Mouse (Mus musculus) MEL (cell line): ENCODE data around the gene Adcy4. TPM values are rescaled to one million over a fixed set of nuclear protein-coding genes. Genes with fewer than 3 reads are reported as not detected.

ENCODE experiments used
- DNase-seq: peaks from one replicate; pipeline ENCODE4 v3.0.0; 2011; ENCODE audit warnings: low read depth, low spot score
- H3K27ac ChIP-seq: 2 replicates; pipeline ENCODE4 v1.5.1; 2012; ENCODE audit warnings: low read depth, mild to moderate bottlenecking, control low read depth, low read length, moderate library complexity; ENCODE audit not compliant: control insufficient read depth
- H3K27me3 ChIP-seq, 2 experiments: fragments of 150-350 bp in 1 of 2; sonication (generic) in 1 of 2; 2 replicates each; pipeline ENCODE4 v1.6.1; 2012; ENCODE audit warnings: low read length in 2 of 2, mild to moderate bottlenecking in 2 of 2, improper control_type of control experiment in 1 of 2, moderate library complexity in 1 of 2; ENCODE audit not compliant: insufficient read depth in 2 of 2, control insufficient read depth in 1 of 2
- H3K36me3 ChIP-seq, 2 experiments: 2 replicates each; pipeline ENCODE4 v1.6.1; 2012 to 2014; ENCODE audit warnings: low read length in 2 of 2, improper control_type of control experiment in 1 of 2, inconsistent platforms in 1 of 2, mild to moderate bottlenecking in 1 of 2; ENCODE audit not compliant: insufficient read depth in 2 of 2, control insufficient read depth in 1 of 2
- H3K4me1 ChIP-seq, 2 experiments: fragments of 150-350 bp in 1 of 2; sonication (generic) in 1 of 2; 2 replicates each; pipeline ENCODE4 v1.6.1; 2012; ENCODE audit warnings: low read length in 2 of 2, improper control_type of control experiment in 1 of 2, mild to moderate bottlenecking in 1 of 2; ENCODE audit not compliant: insufficient read depth in 2 of 2, control insufficient read depth in 1 of 2
- H3K4me3 ChIP-seq, 2 experiments: fragments of 150-350 bp in 1 of 2; sonication (generic) in 1 of 2; 2 replicates each; pipeline ENCODE4 v1.5.1; 2012; ENCODE audit warnings: low read depth in 2 of 2, low read length in 2 of 2, mild to moderate bottlenecking in 2 of 2, moderate library complexity in 2 of 2, control low read depth in 1 of 2, improper control_type of control experiment in 1 of 2; ENCODE audit not compliant: control insufficient read depth in 1 of 2, insufficient read depth in 1 of 2
- H3K79me2 ChIP-seq: 2 replicates; pipeline ENCODE4 v1.6.1; 2012; ENCODE audit warnings: mild to moderate bottlenecking, low read length, moderate library complexity; ENCODE audit not compliant: control insufficient read depth, poor library complexity, insufficient read depth
- H3K9ac ChIP-seq: 2 replicates; pipeline ENCODE4 v1.6.1; 2012; ENCODE audit warnings: low read depth, mild to moderate bottlenecking, control low read depth, low read length, moderate library complexity; ENCODE audit not compliant: control insufficient read depth, poor library complexity, severe bottlenecking
- H3K9me3 ChIP-seq: fragments of 150-350 bp; sonication (generic); replicated peaks from 2 replicates; pipeline ENCODE4 v1.6.1; 2012; ENCODE audit warnings: mild to moderate bottlenecking, low read length, improper control_type of control experiment, moderate library complexity; ENCODE audit not compliant: insufficient read depth
- CHD2 ChIP-seq: IDR thresholded peaks from 2 replicates; pipeline ENCODE4 v1.6.1; 2011; ENCODE audit warnings: low read length, improper control_type of control experiment
- CTCF ChIP-seq, 3 experiments: IDR thresholded peaks in 2 of 3; conservative IDR thresholded peaks in 1 of 3; 2 replicates each; pipeline ENCODE4 v1.5.1; 2011 to 2012; ENCODE audit warnings: low read length in 3 of 3, low read depth in 2 of 3, mild to moderate bottlenecking in 2 of 3, improper control_type of control experiment in 1 of 3, inconsistent platforms in 1 of 3, mixed read lengths in 1 of 3, moderate library complexity in 1 of 3; ENCODE audit not compliant: control insufficient read depth in 1 of 3, insufficient read depth in 1 of 3, poor library complexity in 1 of 3, severe bottlenecking in 1 of 3
- ELF1 ChIP-seq: IDR thresholded peaks from 2 replicates; pipeline ENCODE4 v1.6.1; 2014; ENCODE audit warnings: low read depth, mild to moderate bottlenecking, inconsistent platforms, low read length, improper control_type of control experiment, moderate library complexity
- ETS1 ChIP-seq: IDR thresholded peaks from 2 replicates; pipeline ENCODE4 v1.6.1; 2012; ENCODE audit warnings: low read depth, mild to moderate bottlenecking, inconsistent platforms, low read length, improper control_type of control experiment, moderate library complexity
- GABPA ChIP-seq: IDR thresholded peaks from 2 replicates; pipeline ENCODE4 v1.6.1; 2012; ENCODE audit warnings: low read depth, mild to moderate bottlenecking, inconsistent platforms, low read length, improper control_type of control experiment, moderate library complexity
- GATA1 ChIP-seq: IDR thresholded peaks from 2 replicates; pipeline ENCODE4 v1.6.1; 2011; ENCODE audit warnings: low read depth, low read length, improper control_type of control experiment
- HCFC1 ChIP-seq: IDR thresholded peaks from 2 replicates; pipeline ENCODE4 v1.6.1; 2012; ENCODE audit warnings: low read depth, mild to moderate bottlenecking, inconsistent platforms, low read length, improper control_type of control experiment, moderate library complexity
- KAT2A ChIP-seq: conservative IDR thresholded peaks from 2 replicates; pipeline ENCODE4 v1.6.1; 2012; ENCODE audit warnings: low read depth, low read length, improper control_type of control experiment, inconsistent platforms
- MAFK ChIP-seq: IDR thresholded peaks from 2 replicates; pipeline ENCODE4 v1.6.1; 2011; ENCODE audit warnings: low read depth, mild to moderate bottlenecking, low read length, improper control_type of control experiment, borderline replicate concordance
- MAZ ChIP-seq: IDR thresholded peaks from 2 replicates; pipeline ENCODE4 v1.6.1; 2012; ENCODE audit warnings: low read depth, mild to moderate bottlenecking, inconsistent platforms, low read length, improper control_type of control experiment
- MXI1 ChIP-seq: IDR thresholded peaks from 2 replicates; pipeline ENCODE4 v1.6.1; 2011; ENCODE audit warnings: mild to moderate bottlenecking, low read depth, low read length, improper control_type of control experiment
- MYB ChIP-seq: IDR thresholded peaks from 2 replicates; pipeline ENCODE4 v1.6.1; 2011; ENCODE audit warnings: mild to moderate bottlenecking, low read depth, low read length, improper control_type of control experiment
- POLR2A ChIP-seq, 2 experiments: IDR thresholded peaks; 2 replicates each; pipeline ENCODE4 v1.6.1; 2011 to 2012; ENCODE audit warnings: low read length in 2 of 2, mild to moderate bottlenecking in 2 of 2, control low read depth in 1 of 2, improper control_type of control experiment in 1 of 2, low read depth in 1 of 2, moderate library complexity in 1 of 2; ENCODE audit not compliant: control insufficient read depth in 1 of 2, insufficient read depth in 1 of 2, poor library complexity in 1 of 2
- RAD21 ChIP-seq: IDR thresholded peaks from 2 replicates; pipeline ENCODE4 v1.6.1; 2011; ENCODE audit warnings: mild to moderate bottlenecking, low read depth, low read length, improper control_type of control experiment
- SIN3A ChIP-seq: IDR thresholded peaks from 2 replicates; pipeline ENCODE4 v1.6.1; 2012; ENCODE audit warnings: low read length, improper control_type of control experiment, inconsistent platforms
- SMC3 ChIP-seq: IDR thresholded peaks from 2 replicates; pipeline ENCODE4 v1.6.1; 2011; ENCODE audit warnings: low read depth, low read length, improper control_type of control experiment
- TBP ChIP-seq: IDR thresholded peaks from 2 replicates; pipeline ENCODE4 v1.8.0; 2011; ENCODE audit warnings: low read depth, low read length, improper control_type of control experiment
- TCF12 ChIP-seq: IDR thresholded peaks from 2 replicates; pipeline ENCODE4 v1.6.1; 2014; ENCODE audit warnings: low read depth, mild to moderate bottlenecking, inconsistent platforms, low read length, improper control_type of control experiment, moderate library complexity
- UBTF ChIP-seq: IDR thresholded peaks from 2 replicates; pipeline ENCODE4 v1.6.1; 2012; ENCODE audit warnings: low read depth, mild to moderate bottlenecking, inconsistent platforms, low read length, improper control_type of control experiment, moderate library complexity, borderline replicate concordance; ENCODE audit not compliant: insufficient read depth
- ZC3H11A ChIP-seq: IDR thresholded peaks from 2 replicates; pipeline ENCODE4 v1.6.1; 2012; ENCODE audit warnings: low read depth, mild to moderate bottlenecking, inconsistent platforms, low read length, improper control_type of control experiment
- polyA plus RNA-seq, 2 experiments: library from polyadenylated mRNA; stranded (reverse) in 1 of 2; unstranded in 1 of 2; fragments of >175 nt in 1 of 2; fragments of >200 nt in 1 of 2; gene quantifications; 2 replicates each; pipeline versions ENCODE4 v1.2.1 to v1.2.4; 2012; ENCODE audit warnings: low replicate concordance in 2 of 2, low read depth in 1 of 2; ENCODE audit not compliant: insufficient read length in 2 of 2, insufficient read depth in 1 of 2, missing spikeins in 1 of 2
- total RNA-seq: library from RNA; depleted of rRNA; stranded (reverse); fragments of 300-350 nt; gene quantifications from 2 replicates; pipeline ENCODE4 v1.2.3, GENCODE M21; 2012

The Adcy4 gene
- total and polyA plus RNA-seq, 3 experiments, result 0.19 to 0.35 TPM; not detected in 1

GRCm38 (mm10) chr14:55822991-55823762, 39.3 kb upstream of the Adcy4 start, which contains the start of gene Nfatc4:
TSS of gene Nfatc4 (plus strand) at chr14:55823144.
- Histone ChIP-seq H3K27ac (peak within 1 kb of the TSS; percentile 38), H3K9me3 (no peaks in the 10 kb centered on the region), H3K4me1 (peaks cover 0 to 7% of the 10 kb centered on the region in 2 experiments; a peak in 1 of 4 replicates), H3K27me3 (no peaks in the 10 kb centered on the region), H3K36me3 (peaks cover 0 to 5% of the 10 kb centered on the region in 2 experiments; a peak in 2 of 4 replicates), H3K79me2 (no peaks in the 10 kb centered on the region; the same call in 1 of the 2 replicates), H3K9ac (peak within 1 kb of the TSS; percentile 78), H3K4me3 (peak within 1 kb of the TSS; percentile 59 to 67)
- no peak for TF ChIP-seq KAT2A
- peak; percentile 44; the same call in 1 of the 2 replicates for TF ChIP-seq SIN3A
- peak; percentile 54 for TF ChIP-seq MAZ
- 0 out of 2 replicates have a peak, but pooled peaks have one; percentile 5 for TF ChIP-seq HCFC1
- TF ChIP-seq MXI1, result peak; percentile 61
- TF ChIP-seq CTCF (IDR thresholded peaks at IDR 0.05 in 2 of 3, conservative IDR thresholded peaks at IDR 0.05 in 1 of 3; ENCODE audit: control insufficient read depth in 1 of 3, insufficient read depth in 1 of 3, low read depth in 2 of 3, low read length in 3 of 3, poor library complexity in 1 of 3, severe bottlenecking in 1 of 3), result no peak
- peak in 1 of 2 experiments; percentile 35; a peak in 1 of 4 replicates for TF ChIP-seq POLR2A (IDR thresholded peaks at IDR 0.05; ENCODE audit: control insufficient read depth in 1 of 2, insufficient read depth in 1 of 2, low read depth in 1 of 2, low read length in 2 of 2, poor library complexity in 1 of 2)
- TF ChIP-seq ZC3H11A, result no peak
- TF ChIP-seq UBTF, result 0 out of 2 replicates have a peak, but pooled peaks have one; percentile 44
- TF ChIP-seq TCF12, result no peak
- no peak for TF ChIP-seq TBP
- no peak for TF ChIP-seq MYB
- DNase-seq, result peak; percentile 64

- DNase-seq, result peak; percentile 93
- no peaks in the 10 kb centered on the region; the same call in 1 of the 2 replicates for H3K79me2 ChIP-seq
- H3K9me3 ChIP-seq, result no peaks in the 10 kb centered on the region
- peaks cover 0 to 4% of the 10 kb centered on the region in 2 experiments; a peak in 2 of 4 replicates for H3K36me3 ChIP-seq
- H3K27ac ChIP-seq, result peak overlapping the region; percentile 20; the same call in 1 of the 2 replicates
- H3K4me3 ChIP-seq, result peak overlapping the region; percentile 59 to 67
- peak overlapping the region; percentile 78 for H3K9ac ChIP-seq
- no peaks in the 10 kb centered on the region; a peak in 2 of 4 replicates for H3K27me3 ChIP-seq
- peaks cover 0 to 4% of the 10 kb centered on the region in 2 experiments; a peak in 1 of 4 replicates for H3K4me1 ChIP-seq
- TF ChIP-seq SMC3, result peak; percentile 90
- peak; percentile 25; the same call in 1 of the 2 replicates for TF ChIP-seq SIN3A
- peak; percentile 60; the same call in 1 of the 2 replicates for TF ChIP-seq HCFC1
- TF ChIP-seq MAZ, result 0 out of 2 replicates have a peak, but pooled peaks have one; percentile 62
- peak; percentile 89 to 100 (median 91) for TF ChIP-seq CTCF (IDR thresholded peaks at IDR 0.05 in 2 of 3, conservative IDR thresholded peaks at IDR 0.05 in 1 of 3; ENCODE audit: control insufficient read depth in 1 of 3, insufficient read depth in 1 of 3, low read depth in 2 of 3, low read length in 3 of 3, poor library complexity in 1 of 3, severe bottlenecking in 1 of 3)
- TF ChIP-seq ZC3H11A, result peak; percentile 76
- 0 out of 2 replicates have a peak, but pooled peaks have one; percentile 32 for TF ChIP-seq ETS1
- peak; percentile 56; the same call in 1 of the 2 replicates for TF ChIP-seq TBP
- TF ChIP-seq CHD2, result no peak
- TF ChIP-seq GABPA, result no peak
- no peak for TF ChIP-seq GATA1
- peak; percentile 62 for TF ChIP-seq ELF1
- TF ChIP-seq MAFK, result no peak
- peak; percentile 70 for TF ChIP-seq RAD21
- no peak for TF ChIP-seq KAT2A
- TF ChIP-seq TCF12, result 0 out of 2 replicates have a peak, but pooled peaks have one; percentile 7
These were observed 38.6 kb upstream of the Adcy4 start for GRCm38 (mm10) chr14:55822435-55822990.
